Mouse (Mus musculus): ENCODE results near the gene Pea15a. TPM values are rescaled to one million over a fixed set of nuclear protein-coding genes. Genes with fewer than 3 reads are reported as not detected.
A peak's percentile ranks its signal among the peaks of the same experiment; 100 is the strongest.

Gene Pea15a
- polyA plus RNA-seq, 1 experiment: 572 TPM

DNA sequence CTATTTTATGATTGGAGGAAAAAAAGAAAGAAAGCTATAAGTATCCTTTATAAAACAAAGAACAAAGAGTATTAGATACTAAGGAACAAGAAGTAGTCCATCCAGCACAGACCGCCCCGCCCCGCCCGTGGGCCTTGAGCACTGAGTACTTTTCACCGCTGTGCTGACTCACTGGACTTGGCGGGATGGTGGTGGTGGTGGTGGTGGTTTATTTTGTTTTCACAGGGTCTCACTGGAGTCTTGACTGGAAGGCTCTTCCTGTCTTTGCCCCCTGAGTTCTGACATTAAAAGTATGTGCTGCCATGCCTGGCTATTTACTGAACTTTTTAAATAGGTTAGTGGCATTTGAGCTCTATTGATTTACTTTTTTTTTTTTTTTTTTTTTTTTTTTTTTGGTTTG, 23.5 kb downstream of the Pea15a start:
- WGBS: 98% methylated on average over 6 of the region's 6 CpGs
- no peak overlapping the region for H3K27ac ChIP-seq (ENCODE audit: insufficient read depth, low read length)
- TF ChIP-seq POLR2A (IDR thresholded peaks at IDR 0.05; ENCODE audit: borderline replicate concordance, insufficient read depth, low read length) (no peak), CTCF (IDR thresholded peaks at IDR 0.05; ENCODE audit: borderline replicate concordance, insufficient read depth, low read depth, low read length) (no peak)
- DNase-seq: no peak
- no peak overlapping the region for H3K4me3 ChIP-seq (replicated peaks; ENCODE audit: insufficient read depth, low read depth, low read length)
- peaks cover 5% of the 10 kb centered on the region for H3K4me1 ChIP-seq (ENCODE audit: control insufficient read depth, insufficient read depth, low read length)
- H3K27me3 ChIP-seq (ENCODE audit: control insufficient read depth, insufficient read depth, low read length): no peaks in the 10 kb centered on the region

DNA sequence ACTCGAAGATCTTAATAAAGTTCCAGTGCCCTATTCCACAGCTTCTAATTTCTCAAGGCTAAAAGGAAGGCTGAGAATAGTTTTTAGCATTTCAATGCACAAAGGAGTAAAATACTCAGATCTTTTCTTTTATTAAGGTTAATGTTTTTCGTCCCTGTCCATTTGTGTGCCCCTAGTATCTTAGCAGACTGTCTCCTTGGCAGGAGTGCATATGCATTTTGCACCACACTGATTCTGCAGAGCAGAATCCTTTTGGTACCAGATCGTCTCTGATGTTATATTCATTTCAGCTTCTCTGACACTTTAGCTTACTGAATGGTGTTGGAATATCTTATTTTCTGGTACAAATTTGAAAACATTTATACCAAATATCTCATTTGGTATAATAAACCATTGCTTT, 24.8 kb downstream of the Pea15a start:
- H3K4me3 ChIP-seq (replicated peaks; ENCODE audit: insufficient read depth, low read depth, low read length): no peak overlapping the region
- peaks cover 7% of the 10 kb centered on the region for H3K4me1 ChIP-seq (ENCODE audit: control insufficient read depth, insufficient read depth, low read length)
- H3K27ac ChIP-seq (ENCODE audit: insufficient read depth, low read length): no peak overlapping the region
- TF ChIP-seq POLR2A (IDR thresholded peaks at IDR 0.05; ENCODE audit: borderline replicate concordance, insufficient read depth, low read length): no peak
- 67% methylated on average over 3 of the region's 3 CpGs for WGBS
- DNase-seq: peak in 1 of 2 experiments; percentile 56
- H3K27me3 ChIP-seq (ENCODE audit: control insufficient read depth, insufficient read depth, low read length): no peaks in the 10 kb centered on the region

DNA sequence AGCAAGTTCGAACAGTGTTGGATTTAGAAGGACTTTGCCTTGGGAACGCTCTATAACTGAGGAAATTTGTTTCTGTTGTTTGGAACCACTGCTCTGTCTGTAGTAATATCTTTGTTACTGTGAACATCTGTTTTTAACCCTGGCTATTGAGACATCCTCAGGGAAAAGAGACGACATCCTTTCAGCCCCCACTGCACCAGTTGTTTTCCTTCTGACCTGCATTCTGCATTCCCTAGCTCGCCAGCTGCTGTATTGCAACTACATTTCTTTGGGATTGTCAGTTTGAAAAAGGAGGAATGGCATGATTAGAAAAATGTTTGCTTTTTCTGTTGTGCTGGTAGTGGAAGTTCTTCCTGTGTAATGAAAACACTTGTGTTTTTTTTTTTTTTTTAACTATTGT, 25.7 kb downstream of the Pea15a start:
- 78% methylated on average over 4 of the region's 4 CpGs for WGBS
- Histone ChIP-seq H3K4me1 (ENCODE audit: control insufficient read depth, insufficient read depth, low read length) (peaks cover 7% of the 10 kb centered on the region), H3K27ac (ENCODE audit: insufficient read depth, low read length) (no peak overlapping the region), H3K4me3 (replicated peaks; ENCODE audit: insufficient read depth, low read depth, low read length) (no peak overlapping the region), H3K27me3 (ENCODE audit: control insufficient read depth, insufficient read depth, low read length) (no peaks in the 10 kb centered on the region)
- DNase-seq: no peak
- no peak for TF ChIP-seq CTCF (IDR thresholded peaks at IDR 0.05; ENCODE audit: borderline replicate concordance, insufficient read depth, low read depth, low read length)
- no peak for TF ChIP-seq POLR2A (IDR thresholded peaks at IDR 0.05; ENCODE audit: borderline replicate concordance, insufficient read depth, low read length)

DNA sequence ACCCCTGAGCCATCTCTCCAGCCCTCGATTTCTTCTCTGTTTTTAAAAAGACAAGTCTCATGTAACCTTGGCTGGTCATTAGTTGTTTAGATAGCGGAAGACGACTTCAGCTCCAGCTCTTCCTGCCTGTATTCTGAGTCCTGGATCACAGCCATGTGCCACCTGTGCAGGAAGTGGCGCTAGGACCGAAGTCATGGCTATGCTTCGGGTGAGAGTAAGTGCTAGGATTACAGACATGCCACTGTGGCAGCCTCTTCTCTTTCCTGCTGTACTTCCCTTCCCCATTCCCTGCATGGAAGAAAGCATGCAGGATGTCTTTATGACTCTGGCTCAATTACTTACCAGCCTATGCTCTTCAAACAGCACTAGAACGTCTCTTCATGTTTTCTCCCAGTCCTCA, 27.5 kb downstream of the Pea15a start:
- 0 out of 2 replicates have a peak overlapping the region, but pooled peaks have one; percentile 58 for H3K27ac ChIP-seq (ENCODE audit: insufficient read depth, low read length)
- DNase-seq: peak; percentile 45 to 63
- H3K27me3 ChIP-seq (ENCODE audit: control insufficient read depth, insufficient read depth, low read length): no peaks in the 10 kb centered on the region
- peaks cover 7% of the 10 kb centered on the region for H3K4me1 ChIP-seq (ENCODE audit: control insufficient read depth, insufficient read depth, low read length)
- H3K4me3 ChIP-seq (replicated peaks; ENCODE audit: insufficient read depth, low read depth, low read length): no peak overlapping the region
- WGBS: 30% methylated on average over 7 of the region's 7 CpGs
- TF ChIP-seq CTCF (IDR thresholded peaks at IDR 0.05; ENCODE audit: borderline replicate concordance, insufficient read depth, low read depth, low read length) (no peak), POLR2A (IDR thresholded peaks at IDR 0.05; ENCODE audit: borderline replicate concordance, insufficient read depth, low read length) (no peak)

- 22% methylated on average over 7 of the region's 7 CpGs for WGBS
- Histone ChIP-seq H3K4me3 (replicated peaks; ENCODE audit: insufficient read depth, low read depth, low read length) (no peak overlapping the region), H3K4me1 (ENCODE audit: control insufficient read depth, insufficient read depth, low read length) (peaks cover 11% of the 10 kb centered on the region), H3K27ac (ENCODE audit: insufficient read depth, low read length) (no peak overlapping the region), H3K27me3 (ENCODE audit: control insufficient read depth, insufficient read depth, low read length) (no peaks in the 10 kb centered on the region)
- TF ChIP-seq CTCF (IDR thresholded peaks at IDR 0.05; ENCODE audit: borderline replicate concordance, insufficient read depth, low read depth, low read length) (no peak), POLR2A (IDR thresholded peaks at IDR 0.05; ENCODE audit: borderline replicate concordance, insufficient read depth, low read length) (no peak)
- DNase-seq: peak; percentile 53 to 57
Measured at GRCm38 (mm10) chr1:172177791-172178190, 28.8 kb downstream of the Pea15a start.

DNA sequence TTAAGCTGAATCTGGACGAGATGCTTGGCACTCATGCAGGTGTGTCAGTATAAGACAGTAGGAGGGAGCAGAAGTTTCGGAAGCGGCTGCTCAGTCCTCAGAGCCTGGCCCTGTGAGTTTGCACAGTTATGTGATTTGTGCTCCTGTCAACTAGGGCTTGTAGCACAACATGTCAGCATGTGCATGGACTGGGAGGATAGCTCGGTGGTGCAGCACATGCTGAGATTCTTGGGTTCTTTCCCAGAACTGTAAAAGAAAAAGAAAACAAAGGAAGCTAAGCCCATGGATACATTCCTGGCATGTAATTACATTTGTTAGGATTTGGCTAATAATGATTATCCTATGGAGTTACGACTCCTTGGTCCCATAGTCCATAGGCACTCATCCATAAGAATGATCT, 33.4 kb downstream of the Pea15a start:
- no peak overlapping the region for H3K4me3 ChIP-seq (replicated peaks; ENCODE audit: insufficient read depth, low read depth, low read length)
- DNase-seq: no peak
- H3K4me1 ChIP-seq (ENCODE audit: control insufficient read depth, insufficient read depth, low read length): peaks cover 6% of the 10 kb centered on the region
- H3K27ac ChIP-seq (ENCODE audit: insufficient read depth, low read length): no peak overlapping the region
- TF ChIP-seq CTCF (IDR thresholded peaks at IDR 0.05; ENCODE audit: borderline replicate concordance, insufficient read depth, low read depth, low read length) (no peak), POLR2A (IDR thresholded peaks at IDR 0.05; ENCODE audit: borderline replicate concordance, insufficient read depth, low read length) (no peak)
- H3K27me3 ChIP-seq (ENCODE audit: control insufficient read depth, insufficient read depth, low read length): no peaks in the 10 kb centered on the region
- WGBS: 16% methylated on average over 5 of the region's 5 CpGs

DNA sequence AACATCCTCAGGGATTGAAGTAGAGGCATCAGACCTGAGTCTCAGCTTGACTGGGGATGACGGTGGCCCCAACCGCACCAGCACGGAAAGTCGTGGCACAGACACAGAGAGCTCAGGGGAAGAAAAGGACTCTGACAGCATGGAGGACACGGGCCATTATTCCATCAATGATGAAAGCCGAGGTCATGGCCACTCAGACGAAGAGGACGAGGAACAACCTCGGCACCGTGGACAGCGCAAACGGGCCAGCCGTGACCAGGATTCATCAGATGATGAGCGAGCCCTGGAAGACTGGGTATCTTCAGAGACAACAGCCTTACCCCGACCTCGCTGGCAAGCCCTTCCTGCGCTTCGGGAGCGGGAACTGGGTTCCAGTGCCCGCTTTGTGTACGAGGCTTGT, 34.2 kb downstream of the Pea15a start:
- 76% methylated on average over 21 of the region's 21 CpGs for WGBS
- Histone ChIP-seq H3K4me3 (replicated peaks; ENCODE audit: insufficient read depth, low read depth, low read length) (no peak overlapping the region), H3K4me1 (ENCODE audit: control insufficient read depth, insufficient read depth, low read length) (peaks cover 4% of the 10 kb centered on the region), H3K27me3 (ENCODE audit: control insufficient read depth, insufficient read depth, low read length) (no peaks in the 10 kb centered on the region), H3K27ac (ENCODE audit: insufficient read depth, low read length) (no peak overlapping the region)
- DNase-seq: no peak
- no peak for TF ChIP-seq POLR2A (IDR thresholded peaks at IDR 0.05; ENCODE audit: borderline replicate concordance, insufficient read depth, low read length)
- no peak for TF ChIP-seq CTCF (IDR thresholded peaks at IDR 0.05; ENCODE audit: borderline replicate concordance, insufficient read depth, low read depth, low read length)

DNA sequence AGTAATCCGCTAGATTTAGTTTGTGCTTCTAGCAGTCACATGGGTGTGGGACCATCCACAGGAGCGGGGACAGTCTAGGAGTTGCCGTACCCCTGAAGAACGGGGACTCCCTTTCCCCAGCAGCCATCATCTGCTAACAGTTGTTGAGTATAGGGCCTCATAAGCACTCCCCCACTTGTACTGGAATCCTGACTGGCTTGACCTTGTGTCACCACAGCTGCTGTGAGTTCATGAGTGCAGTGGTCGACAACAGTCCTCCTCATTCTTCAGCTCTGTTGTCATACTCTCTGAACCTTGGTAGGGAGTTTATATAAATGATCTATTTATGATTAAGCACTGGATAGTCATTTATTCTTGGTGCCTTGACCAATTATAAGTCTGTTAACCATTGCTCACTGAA, 36.8 kb downstream of the Pea15a start:
- H3K27me3 ChIP-seq (ENCODE audit: control insufficient read depth, insufficient read depth, low read length): no peaks in the 10 kb centered on the region
- DNase-seq: no peak
- WGBS: 96% methylated on average over 5 of the region's 5 CpGs
- H3K27ac ChIP-seq (ENCODE audit: insufficient read depth, low read length): no peak overlapping the region
- no peak overlapping the region for H3K4me3 ChIP-seq (replicated peaks; ENCODE audit: insufficient read depth, low read depth, low read length)
- peaks cover 9% of the 10 kb centered on the region for H3K4me1 ChIP-seq (ENCODE audit: control insufficient read depth, insufficient read depth, low read length)
- TF ChIP-seq POLR2A (IDR thresholded peaks at IDR 0.05; ENCODE audit: borderline replicate concordance, insufficient read depth, low read length) (no peak), CTCF (IDR thresholded peaks at IDR 0.05; ENCODE audit: borderline replicate concordance, insufficient read depth, low read depth, low read length) (no peak)
